Mouse (Mus musculus) small intestine, adult 2 months (tissue): ENCODE results near the gene Ptpn21. TPM values are rescaled to one million over a fixed set of nuclear protein-coding genes. Genes with fewer than 3 reads are reported as not detected.

Experiments
- H3K27ac ChIP-seq: fragments of 200-500 bp; 2 replicates; pipeline ENCODE4 v1.5.1; 2012; ENCODE audit warnings: low read depth, low read length, control low read depth, inconsistent platforms; ENCODE audit not compliant: insufficient read depth
- H3K27me3 ChIP-seq: fragments of 200-500 bp; 2 replicates; pipeline ENCODE4 v1.6.1; 2012; ENCODE audit warnings: mild to moderate bottlenecking, moderate library complexity, low read length, inconsistent platforms; ENCODE audit not compliant: control insufficient read depth, insufficient read depth
- H3K36me3 ChIP-seq: fragments of 200-500 bp; 2 replicates; pipeline ENCODE4 v1.6.1; 2012; ENCODE audit warnings: mild to moderate bottlenecking, low read length, control low read depth, inconsistent platforms; ENCODE audit not compliant: control insufficient read depth, insufficient read depth
- H3K4me1 ChIP-seq: fragments of 200-500 bp; 2 replicates; pipeline ENCODE4 v1.6.1; 2012; ENCODE audit warnings: low read length, inconsistent platforms, mixed read lengths; ENCODE audit not compliant: control insufficient read depth, insufficient read depth, insufficient read length
- H3K4me3 ChIP-seq: fragments of 200-500 bp; 2 replicates; pipeline ENCODE4 v1.5.1; 2012; ENCODE audit warnings: low read depth, mild to moderate bottlenecking, control low read depth, inconsistent platforms, low read length, moderate library complexity
- CTCF ChIP-seq: fragments of 200-500 bp; IDR thresholded peaks from 2 replicates; pipeline ENCODE4 v1.5.1; 2012; ENCODE audit warnings: low read depth, mild to moderate bottlenecking, control low read depth, inconsistent platforms, low read length, moderate library complexity, mixed read lengths; ENCODE audit not compliant: insufficient replicate concordance, insufficient read length; ENCODE audit errors: extremely low read depth
- POLR2A ChIP-seq: fragments of 200-500 bp; IDR thresholded peaks from 2 replicates; pipeline ENCODE4 v1.6.1; 2012; ENCODE audit warnings: low read depth, mild to moderate bottlenecking, control low read depth, inconsistent platforms, low read length, moderate library complexity
- WGBS: fragments of 180-500 bp; shearing (Covaris S2); methylation state at CpG from one replicate; pipeline ENCODE4 v1.1.7; 2018; 5-methylcytosine and 5-hydroxymethylcytosine counted together
- polyA plus RNA-seq: library from polyadenylated mRNA; depleted of rRNA; stranded (reverse); fragments of >200 nt; gene quantifications from 2 replicates; pipeline ENCODE4 v1.2.3, GENCODE M21; 2012

Gene Ptpn21
- polyA plus RNA-seq, 1 experiment = 24.7 TPM

- WGBS = 57% methylated on average over 14 of the region's 14 CpGs
- no peak overlapping the region for H3K4me3 ChIP-seq
- TF ChIP-seq POLR2A = no peak
- no peak for TF ChIP-seq CTCF
- no peaks in the 10 kb centered on the region for H3K27me3 ChIP-seq
- peaks cover 6% of the 10 kb centered on the region; the same call in 1 of the 2 replicates for H3K4me1 ChIP-seq
- peaks cover 33% of the 10 kb centered on the region for H3K36me3 ChIP-seq
- no peak overlapping the region for H3K27ac ChIP-seq
Observed at GRCm38 (mm10) chr12:98677336-98677735, 59.9 kb downstream of the Ptpn21 start.

- Histone ChIP-seq H3K36me3 (peaks cover 29% of the 10 kb centered on the region), H3K4me3 (no peak overlapping the region), H3K4me1 (peaks cover 6% of the 10 kb centered on the region; the same call in 1 of the 2 replicates), H3K27ac (no peak overlapping the region), H3K27me3 (no peaks in the 10 kb centered on the region)
- WGBS = 96% methylated on average over 6 of the region's 6 CpGs
- no peak for TF ChIP-seq POLR2A
- no peak for TF ChIP-seq CTCF
Observed at GRCm38 (mm10) chr12:98676861-98677260, 60.3 kb downstream of the Ptpn21 start.

- H3K36me3 ChIP-seq = peaks cover 17% of the 10 kb centered on the region
- H3K4me3 ChIP-seq = peak overlapping the region; percentile 60
- peak overlapping the region; percentile 89 for H3K27ac ChIP-seq
- TF ChIP-seq CTCF (peak; percentile 70; the same call in 1 of the 2 replicates), POLR2A (no peak)
- H3K27me3 ChIP-seq = no peaks in the 10 kb centered on the region
- 3% methylated on average over 9 of the region's 9 CpGs for WGBS
- peaks cover 6% of the 10 kb centered on the region; the same call in 1 of the 2 replicates for H3K4me1 ChIP-seq
Observed at GRCm38 (mm10) chr12:98674627-98675143, 62.5 kb downstream of the Ptpn21 start.

GRCm38 (mm10) chr12:98673879-98674278, 63.3 kb downstream of the Ptpn21 start:
- 77% methylated on average over 6 of the region's 6 CpGs for WGBS
- no peak for TF ChIP-seq POLR2A
- no peak for TF ChIP-seq CTCF

GRCm38 (mm10) chr12:98670429-98670828, 66.8 kb downstream of the Ptpn21 start:
- no peaks in the 10 kb centered on the region for H3K27me3 ChIP-seq
- H3K27ac ChIP-seq = no peak overlapping the region
- WGBS = 67% methylated on average over 4 of the region's 4 CpGs
- H3K36me3 ChIP-seq = no peaks in the 10 kb centered on the region
- H3K4me3 ChIP-seq = no peak overlapping the region
- no peak for TF ChIP-seq POLR2A
- no peak for TF ChIP-seq CTCF
- peaks cover 10% of the 10 kb centered on the region; the same call in 1 of the 2 replicates for H3K4me1 ChIP-seq

More at GRCm38 (mm10) chr12:98673879-98674278, 63.3 kb downstream of the Ptpn21 start:
- peaks cover 9% of the 10 kb centered on the region for H3K36me3 ChIP-seq
- H3K27me3 ChIP-seq = no peaks in the 10 kb centered on the region
- peaks cover 9% of the 10 kb centered on the region; the same call in 1 of the 2 replicates for H3K4me1 ChIP-seq
- H3K4me3 ChIP-seq = no peak overlapping the region
- H3K27ac ChIP-seq = no peak overlapping the region

- TF ChIP-seq POLR2A (no peak), CTCF (no peak)
- H3K4me1 ChIP-seq = peaks cover 10% of the 10 kb centered on the region; the same call in 1 of the 2 replicates
- no peaks in the 10 kb centered on the region for H3K27me3 ChIP-seq
- 77% methylated on average over 5 of the region's 5 CpGs for WGBS
- no peak overlapping the region for H3K27ac ChIP-seq
- H3K4me3 ChIP-seq = no peak overlapping the region
- H3K36me3 ChIP-seq = no peaks in the 10 kb centered on the region
Observed at GRCm38 (mm10) chr12:98669864-98670263, 67.3 kb downstream of the Ptpn21 start.

GRCm38 (mm10) chr12:98669086-98669485, 68.1 kb downstream of the Ptpn21 start:
- no peaks in the 10 kb centered on the region for H3K36me3 ChIP-seq
- no peak overlapping the region for H3K4me3 ChIP-seq
- 48% methylated on average over 10 of the region's 10 CpGs for WGBS
- no peak for TF ChIP-seq CTCF
- TF ChIP-seq POLR2A = no peak
- H3K27me3 ChIP-seq = no peaks in the 10 kb centered on the region
- H3K27ac ChIP-seq = peak overlapping the region; percentile 40; the same call in 1 of the 2 replicates
- H3K4me1 ChIP-seq = peaks cover 10% of the 10 kb centered on the region; the same call in 1 of the 2 replicates
